Mouse (Mus musculus) megakaryocyte, embryonic 14.5 days (primary cell): ENCODE data around the gene Armc9.

Experiments used
- FLI1 ChIP-seq: IDR thresholded peaks from 2 replicates; pipeline ENCODE4 v1.6.1; 2012; ENCODE audit warnings: low read length, inconsistent platforms, mixed read lengths
- GATA1 ChIP-seq: IDR thresholded peaks from 3 replicates; pipeline ENCODE4 v1.6.1; 2012; ENCODE audit warnings: mixed read lengths, low read length, inconsistent platforms, borderline replicate concordance

DNA sequence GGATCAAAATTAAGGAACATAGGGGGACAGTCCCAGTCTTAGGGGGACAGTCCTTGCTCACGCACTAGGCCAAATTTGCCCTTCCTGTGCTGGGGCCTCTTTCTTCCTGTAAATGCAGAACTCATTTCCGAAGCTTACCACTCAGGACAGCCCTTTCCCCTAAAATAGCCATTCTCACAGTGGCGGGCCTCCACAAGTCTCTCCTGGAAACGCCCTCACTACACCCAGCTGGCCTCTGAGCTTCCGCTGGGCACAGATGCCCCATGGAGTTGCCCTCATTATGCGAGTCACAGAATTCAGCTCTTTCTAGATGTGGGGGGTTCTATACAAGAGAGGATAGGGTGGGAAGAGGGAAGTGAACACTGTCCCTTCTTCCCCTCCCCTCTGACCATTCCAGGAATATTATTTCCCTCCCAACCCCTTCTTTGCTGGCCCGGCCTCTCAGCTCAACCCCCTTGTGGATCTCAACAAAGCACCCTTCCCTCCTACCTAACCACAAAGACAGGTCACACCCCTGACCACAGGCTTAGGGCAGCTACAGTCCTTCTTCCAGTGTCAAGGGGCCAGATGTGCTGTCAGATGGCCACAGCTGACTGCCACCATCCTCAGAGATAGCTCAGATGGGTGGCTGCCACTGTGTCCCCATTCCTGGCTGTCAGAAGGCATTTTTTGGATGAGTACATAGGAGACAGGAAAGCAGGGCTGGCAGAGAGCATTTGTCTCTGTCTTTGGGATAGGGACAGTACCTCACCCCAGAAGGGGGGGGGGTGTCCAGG is 109.2 kb downstream of the Armc9 start:
- TF ChIP-seq GATA1 (no peak; the same call in 2 of the 3 replicates), FLI1 (no peak)
